Mouse (Mus musculus) spleen, adult 18-20 months (tissue): ENCODE results near the gene Scn4a.
"Not testable (repeated sequence)": the region's sequence is repeated elsewhere in the genome, so short reads cannot be mapped to it uniquely, and the experiment has no call there.

ENCODE experiments used
- DNase-seq, 2 experiments: peaks; one replicate each; pipeline ENCODE4 v3.0.0; 2022; ENCODE audit warnings: mixed read lengths in 2 of 2

The Scn4a gene

GRCm38 (mm10) chr11:106355382-106356128 is 2.5 kb upstream of the Scn4a start:
- no peak for DNase-seq

- no peak for DNase-seq
Measured at GRCm38 (mm10) chr11:106354181-106354580, 1.1 kb upstream of the Scn4a start.

GRCm38 (mm10) chr11:106351941-106352340 is 1.1 kb downstream of the Scn4a start:
- DNase-seq, result no peak

GRCm38 (mm10) chr11:106351253-106351652 is 1.8 kb downstream of the Scn4a start:
- no peak for DNase-seq

- DNase-seq, result no peak
Measured at GRCm38 (mm10) chr11:106350853-106351252, 2.2 kb downstream of the Scn4a start.

GRCm38 (mm10) chr11:106349772-106350171 is 3.3 kb downstream of the Scn4a start:
- DNase-seq, result no peak

GRCm38 (mm10) chr11:106344910-106345309 is 8.2 kb downstream of the Scn4a start:
- DNase-seq, result no peak

GRCm38 (mm10) chr11:106340990-106341520 is 12.0 kb downstream of the Scn4a start:
- no peak for DNase-seq

GRCm38 (mm10) chr11:106339323-106339722 is 13.8 kb downstream of the Scn4a start:
- not testable (repeated sequence) for DNase-seq

GRCm38 (mm10) chr11:106338870-106339269 is 14.2 kb downstream of the Scn4a start:
- DNase-seq, result no peak

GRCm38 (mm10) chr11:106338029-106338428 is 15.1 kb downstream of the Scn4a start:
- no peak for DNase-seq

GRCm38 (mm10) chr11:106334066-106334465 is 19.0 kb downstream of the Scn4a start:
- DNase-seq, result no peak

GRCm38 (mm10) chr11:106332458-106332857 is 20.6 kb downstream of the Scn4a start:
- no peak for DNase-seq

GRCm38 (mm10) chr11:106329682-106330081 is 23.4 kb downstream of the Scn4a start:
- peak in 1 of 2 experiments; percentile 63 for DNase-seq

- DNase-seq, result no peak
Measured at GRCm38 (mm10) chr11:106329128-106329527, 24.0 kb downstream of the Scn4a start.

GRCm38 (mm10) chr11:106328521-106328920 is 24.6 kb downstream of the Scn4a start:
- DNase-seq, result no peak

GRCm38 (mm10) chr11:106326475-106326874 is 26.6 kb downstream of the Scn4a start:
- no peak for DNase-seq

GRCm38 (mm10) chr11:106325566-106326206 is 27.4 kb downstream of the Scn4a start:
- DNase-seq, result peak; percentile 70 to 87

GRCm38 (mm10) chr11:106324858-106325257 is 28.2 kb downstream of the Scn4a start:
- peak; percentile 73 to 82 for DNase-seq

- DNase-seq, result peak; percentile 51 to 63
Measured at GRCm38 (mm10) chr11:106318406-106319366, 34.4 kb downstream of the Scn4a start.

GRCm38 (mm10) chr11:106317801-106318200 is 35.3 kb downstream of the Scn4a start:
- no peak for DNase-seq

- DNase-seq, result no peak
Measured at GRCm38 (mm10) chr11:106316416-106316815, 36.7 kb downstream of the Scn4a start.

- DNase-seq, result peak; percentile 75 to 84
Measured at GRCm38 (mm10) chr11:106314333-106314812, 38.7 kb downstream of the Scn4a start, which contains the start of gene Cd79b. Cd79b (minus strand) TSS chr11:106314762.
